Mouse (Mus musculus) adrenal gland, adult (tissue): ENCODE data around the gene Cbx4.
"Not testable (repeated sequence)": the region's sequence is repeated elsewhere in the genome, so short reads cannot be mapped to it uniquely, and the experiment has no call there.

ENCODE experiments used
- DNase-seq, 2 experiments: peaks; one replicate each; pipeline ENCODE4 v3.0.0; 2022 to 2023; ENCODE audit warnings: low spot score in 1 of 2; ENCODE audit not compliant: inconsistent age in 2 of 2

Cbx4 gene

GRCm38 (mm10) chr11:119111345-119111744 lies 25.3 kb upstream of the Cbx4 start:
- DNase-seq = peak in 1 of 2 experiments; percentile 63

GRCm38 (mm10) chr11:119109415-119110071 lies 23.5 kb upstream of the Cbx4 start:
- no peak for DNase-seq

- no peak for DNase-seq
These were observed 22.7 kb upstream of the Cbx4 start for GRCm38 (mm10) chr11:119108573-119109263.

GRCm38 (mm10) chr11:119106289-119106688 lies 20.3 kb upstream of the Cbx4 start:
- peak in 1 of 2 experiments; percentile 50 for DNase-seq

GRCm38 (mm10) chr11:119105748-119106147 lies 19.7 kb upstream of the Cbx4 start:
- DNase-seq = peak in 1 of 2 experiments; percentile 81

- DNase-seq = peak; percentile 38 to 72
These were observed 19.1 kb upstream of the Cbx4 start for GRCm38 (mm10) chr11:119105071-119105609.

- no peak for DNase-seq
These were observed 18.0 kb upstream of the Cbx4 start for GRCm38 (mm10) chr11:119103991-119104390.

- not testable (repeated sequence) for DNase-seq
These were observed 14.3 kb upstream of the Cbx4 start for GRCm38 (mm10) chr11:119100355-119100754.

- DNase-seq = no peak
These were observed 12.2 kb upstream of the Cbx4 start for GRCm38 (mm10) chr11:119098202-119098601.

- DNase-seq = no peak
These were observed 9.4 kb upstream of the Cbx4 start for GRCm38 (mm10) chr11:119095441-119095840.

- DNase-seq = no peak
These were observed 7.3 kb upstream of the Cbx4 start for GRCm38 (mm10) chr11:119093322-119093721.

GRCm38 (mm10) chr11:119092286-119092685 lies 6.3 kb upstream of the Cbx4 start:
- peak; percentile 47 to 80 for DNase-seq

- peak; percentile 80 to 86 for DNase-seq
These were observed 5.6 kb upstream of the Cbx4 start for GRCm38 (mm10) chr11:119091598-119091991.

- peak; percentile 89 to 92 for DNase-seq
These were observed 5.1 kb upstream of the Cbx4 start for GRCm38 (mm10) chr11:119090961-119091597.

- peak; percentile 65 to 84 for DNase-seq
These were observed 4.3 kb upstream of the Cbx4 start for GRCm38 (mm10) chr11:119090076-119090960.

- peak; percentile 65 to 87 for DNase-seq
These were observed 3.4 kb upstream of the Cbx4 start for GRCm38 (mm10) chr11:119089235-119090075.

- peak; percentile 54 to 81 for DNase-seq
These were observed 2.6 kb upstream of the Cbx4 start for GRCm38 (mm10) chr11:119088391-119089234.

- peak; percentile 71 to 88 for DNase-seq
These were observed 1.5 kb upstream of the Cbx4 start for GRCm38 (mm10) chr11:119087301-119088082.
